Mouse (Mus musculus): ENCODE data around the gene Timm10. TPM values are rescaled to one million over a fixed set of nuclear protein-coding genes. Genes with fewer than 3 reads are reported as not detected.
A peak's percentile ranks its signal among the peaks of the same experiment; 100 is the strongest.

Timm10 gene
- polyA plus RNA-seq, 1 experiment from 2014 or later = 54.2 TPM

- no peak overlapping the region for H3K4me3 ChIP-seq (replicated peaks)
- ATAC-seq (replicated peaks; ENCODE audit: low FRiP score) = no peak
- no peak overlapping the region for H3K9ac ChIP-seq
- no peak overlapping the region for H3K4me2 ChIP-seq
- H3K9me3 ChIP-seq (replicated peaks) = no peaks in the 10 kb centered on the region
- peaks cover 16% of the 10 kb centered on the region; the same call in 1 of the 2 replicates for H3K36me3 ChIP-seq
- H3K4me1 ChIP-seq = peaks cover 29% of the 10 kb centered on the region
- H3K27ac ChIP-seq = no peak overlapping the region
- 86% methylated on average over 6 of the region's 6 CpGs for WGBS
- peaks cover 8% of the 10 kb centered on the region for H3K27me3 ChIP-seq
Measured at GRCm38 (mm10) chr2:84843654-84844053, 16.9 kb downstream of the Timm10 start.

DNA sequence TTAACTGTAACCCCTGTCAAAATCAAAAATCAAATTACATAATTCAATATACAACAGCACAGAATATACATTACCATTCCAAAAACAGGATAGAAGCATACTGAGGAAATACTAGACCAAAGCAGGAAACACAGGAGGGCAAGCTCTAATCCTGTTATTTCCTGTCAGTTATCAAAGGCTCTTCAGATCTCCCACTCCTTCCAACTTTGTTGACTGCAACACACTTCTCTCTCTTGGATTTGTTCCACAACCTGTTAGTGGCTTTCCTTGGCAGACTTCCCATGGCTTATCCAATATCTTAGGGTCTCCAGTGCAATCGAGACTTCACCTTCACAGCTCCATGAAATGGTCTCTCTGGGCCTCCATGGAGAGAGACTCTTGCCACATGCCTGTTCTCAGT, 18.4 kb downstream of the Timm10 start:
- Histone ChIP-seq H3K4me3 (replicated peaks) (no peak overlapping the region), H3K4me1 (peaks cover 20% of the 10 kb centered on the region), H3K9me3 (replicated peaks) (no peaks in the 10 kb centered on the region), H3K36me3 (peaks cover 31% of the 10 kb centered on the region), H3K9ac (no peak overlapping the region), H3K4me2 (no peak overlapping the region), H3K27me3 (no peaks in the 10 kb centered on the region), H3K27ac (no peak overlapping the region)
- 61% methylated on average over 1 of the region's 1 CpGs for WGBS
- no peak for ATAC-seq (replicated peaks; ENCODE audit: low FRiP score)

GRCm38 (mm10) chr2:84850407-84851129, 23.8 kb downstream of the Timm10 start:
- 42% methylated on average over 7 of the region's 7 CpGs for WGBS
- Histone ChIP-seq H3K27me3 (no peaks in the 10 kb centered on the region), H3K4me2 (peak overlapping the region; percentile 46), H3K27ac (0 out of 2 replicates have a peak overlapping the region, but pooled peaks have one; percentile 37), H3K9ac (no peak overlapping the region), H3K36me3 (peaks cover 74% of the 10 kb centered on the region), H3K4me1 (peaks cover 10% of the 10 kb centered on the region), H3K9me3 (replicated peaks) (no peaks in the 10 kb centered on the region), H3K4me3 (replicated peaks) (0 out of 2 replicates have a peak overlapping the region, but pooled peaks have one; percentile 6)
- ATAC-seq (replicated peaks; ENCODE audit: low FRiP score) = peak; percentile 34; the same call in 1 of the 2 replicates

DNA sequence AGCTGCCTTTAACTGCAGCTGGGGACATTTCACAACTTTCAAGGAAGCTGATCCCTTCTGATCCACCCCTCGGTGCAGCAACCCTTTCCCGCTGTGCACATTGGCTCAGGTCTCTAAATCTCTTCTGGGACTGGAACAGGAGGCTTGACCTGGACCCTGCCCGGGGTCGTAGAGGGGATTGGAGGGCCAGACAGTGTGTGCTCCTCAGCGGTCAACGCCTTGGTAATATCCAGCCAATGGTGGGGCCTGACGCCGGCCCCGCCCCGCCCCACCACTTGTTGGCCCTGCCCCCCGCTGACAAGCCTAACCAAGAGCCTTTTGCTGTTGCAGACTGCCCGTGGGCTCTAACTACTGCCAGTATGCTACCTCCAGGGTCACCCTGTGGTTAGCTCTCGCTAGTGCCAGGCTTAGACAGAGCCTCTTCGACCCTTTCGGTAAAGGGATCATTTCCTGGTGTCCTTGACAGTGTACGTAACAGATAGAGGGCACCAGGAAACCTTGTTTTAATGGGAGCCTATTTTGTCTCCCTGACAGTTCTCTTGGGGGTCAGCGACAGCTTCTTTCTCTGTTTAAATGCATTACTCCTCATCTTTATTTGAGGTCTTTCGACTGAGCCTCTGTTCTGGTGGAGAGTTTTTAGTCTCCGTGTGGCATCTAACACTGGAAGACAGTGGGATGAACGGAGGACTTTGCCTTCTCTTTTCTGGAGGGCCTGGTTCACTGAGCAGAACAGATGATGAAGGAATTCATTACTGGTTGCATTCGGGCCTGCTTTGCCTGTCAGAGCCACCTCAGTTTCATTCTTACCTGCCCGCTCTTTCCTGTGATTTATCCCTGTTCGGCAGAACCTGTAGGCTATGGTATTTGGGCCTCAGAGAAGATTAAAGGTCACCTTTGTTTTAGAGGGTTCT, 24.6 kb downstream of the Timm10 start:
- WGBS = 41% methylated on average over 23 of the region's 23 CpGs
- Histone ChIP-seq H3K27me3 (no peaks in the 10 kb centered on the region), H3K4me1 (peaks cover 10% of the 10 kb centered on the region), H3K4me2 (peak overlapping the region; percentile 46), H3K9me3 (replicated peaks) (no peaks in the 10 kb centered on the region), H3K4me3 (replicated peaks) (0 out of 2 replicates have a peak overlapping the region, but pooled peaks have one; percentile 6), H3K36me3 (peaks cover 75% of the 10 kb centered on the region), H3K27ac (0 out of 2 replicates have a peak overlapping the region, but pooled peaks have one; percentile 37), H3K9ac (no peak overlapping the region)
- peak; percentile 80 for ATAC-seq (replicated peaks; ENCODE audit: low FRiP score)

GRCm38 (mm10) chr2:84855732-84856131, 28.9 kb downstream of the Timm10 start:
- Histone ChIP-seq H3K27me3 (no peaks in the 10 kb centered on the region), H3K4me1 (peaks cover 7% of the 10 kb centered on the region), H3K36me3 (peaks cover 84% of the 10 kb centered on the region), H3K4me3 (replicated peaks) (no peak overlapping the region), H3K9me3 (replicated peaks) (no peaks in the 10 kb centered on the region), H3K9ac (no peak overlapping the region), H3K4me2 (no peak overlapping the region), H3K27ac (no peak overlapping the region)
- peak; percentile 63; the same call in 1 of the 2 replicates for ATAC-seq (replicated peaks; ENCODE audit: low FRiP score)
- WGBS = 79% methylated on average over 1 of the region's 2 CpGs

DNA sequence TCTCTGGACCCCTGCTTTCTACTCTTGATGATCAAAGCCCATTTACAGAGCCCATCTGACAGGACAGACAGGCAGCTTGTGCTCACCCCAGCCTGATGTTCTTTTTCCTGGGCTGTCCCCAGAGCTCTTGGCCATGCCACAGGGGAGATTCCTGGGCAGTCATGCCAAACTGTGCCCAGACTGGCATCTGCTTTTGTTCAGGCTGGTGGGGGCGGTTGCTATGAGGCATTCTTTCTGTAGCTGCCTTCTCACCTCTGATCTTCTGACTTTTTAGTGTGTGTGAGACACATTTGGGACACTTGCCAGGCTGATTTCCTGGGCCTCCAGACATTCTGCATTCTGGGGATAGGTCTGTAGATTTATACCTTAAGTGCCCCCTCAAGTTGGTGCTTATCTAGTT, 31.8 kb downstream of the Timm10 start:
- H3K4me1 ChIP-seq = no peaks in the 10 kb centered on the region
- no peak overlapping the region for H3K9ac ChIP-seq
- H3K4me2 ChIP-seq = no peak overlapping the region
- no peaks in the 10 kb centered on the region for H3K27me3 ChIP-seq
- ATAC-seq (replicated peaks; ENCODE audit: low FRiP score) = no peak
- H3K36me3 ChIP-seq = peaks cover 89% of the 10 kb centered on the region
- no peak overlapping the region for H3K27ac ChIP-seq
- H3K4me3 ChIP-seq (replicated peaks) = no peak overlapping the region
- 96% methylated on average over 1 of the region's 1 CpGs for WGBS
- H3K9me3 ChIP-seq (replicated peaks) = no peaks in the 10 kb centered on the region

DNA sequence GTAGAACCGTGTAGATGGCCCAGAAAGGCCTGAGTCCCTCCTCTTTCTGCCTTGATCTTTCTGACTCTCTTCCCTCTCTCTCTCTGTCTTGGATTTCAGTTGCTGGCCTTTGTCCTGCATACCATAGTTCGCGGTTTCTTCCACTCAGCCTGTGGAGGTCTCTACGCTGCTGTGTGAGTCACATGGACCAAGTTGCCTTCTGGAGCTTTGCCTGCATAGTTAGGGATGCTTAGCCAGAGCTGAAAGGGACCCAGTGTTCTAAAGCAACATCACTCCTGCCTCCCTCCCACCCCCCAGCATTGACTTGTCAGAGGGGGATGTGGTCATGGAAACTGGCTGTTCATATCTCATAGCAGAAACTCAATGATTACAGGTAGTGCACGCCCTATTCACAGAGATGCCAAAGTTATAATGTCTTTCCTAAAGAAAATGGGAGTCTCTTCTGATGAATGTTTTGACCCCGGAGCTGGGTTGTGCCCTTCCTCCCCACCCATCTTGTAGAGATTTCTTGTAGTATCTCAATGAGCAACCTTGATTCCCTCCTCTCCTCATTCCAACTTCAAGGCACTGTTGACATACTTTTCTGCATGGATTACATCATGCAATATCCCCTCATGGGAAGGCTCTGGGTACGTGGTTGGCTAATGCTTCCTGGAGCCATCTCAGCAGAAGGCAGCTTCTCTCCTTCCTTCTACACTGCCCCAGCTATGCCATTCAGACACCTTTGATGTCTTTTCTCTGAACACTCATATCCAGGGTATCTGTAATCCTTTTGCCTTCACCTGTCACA, 33.4 kb downstream of the Timm10 start:
- no peak overlapping the region for H3K4me2 ChIP-seq
- H3K27me3 ChIP-seq = peaks cover 4% of the 10 kb centered on the region; the same call in 1 of the 2 replicates
- no peak overlapping the region for H3K4me3 ChIP-seq (replicated peaks)
- peaks cover 72% of the 10 kb centered on the region for H3K36me3 ChIP-seq
- no peak overlapping the region for H3K27ac ChIP-seq
- WGBS = 91% methylated on average over 7 of the region's 7 CpGs
- no peak for ATAC-seq (replicated peaks; ENCODE audit: low FRiP score)
- H3K4me1 ChIP-seq = no peaks in the 10 kb centered on the region
- no peak overlapping the region for H3K9ac ChIP-seq
- H3K9me3 ChIP-seq (replicated peaks) = no peaks in the 10 kb centered on the region

DNA sequence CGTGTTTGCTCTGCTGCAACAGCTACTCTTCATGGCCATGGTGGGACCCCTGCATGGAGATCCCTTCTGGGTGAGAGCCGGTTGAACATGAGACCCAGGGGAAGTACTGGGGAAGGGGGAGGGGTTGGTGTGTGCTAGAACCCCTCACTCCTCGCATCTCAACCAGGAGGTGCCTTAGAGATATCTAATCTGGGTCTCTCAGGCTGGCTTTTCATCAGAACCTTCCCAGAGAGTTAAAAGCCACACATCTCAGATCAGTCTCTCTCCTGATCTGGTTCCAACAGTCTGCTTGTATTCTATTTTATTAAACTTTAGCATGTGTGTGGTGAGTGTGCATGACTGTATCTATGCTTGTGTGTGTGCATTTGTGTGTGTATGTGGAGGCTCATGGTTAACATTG, 34.6 kb downstream of the Timm10 start:
- Histone ChIP-seq H3K9me3 (replicated peaks) (no peaks in the 10 kb centered on the region), H3K36me3 (peaks cover 64% of the 10 kb centered on the region), H3K4me3 (replicated peaks) (no peak overlapping the region), H3K9ac (no peak overlapping the region), H3K4me2 (no peak overlapping the region), H3K27ac (no peak overlapping the region), H3K4me1 (peaks cover 10% of the 10 kb centered on the region), H3K27me3 (peaks cover 16% of the 10 kb centered on the region)
- 94% methylated on average over 3 of the region's 3 CpGs for WGBS
- no peak for ATAC-seq (replicated peaks; ENCODE audit: low FRiP score)

DNA sequence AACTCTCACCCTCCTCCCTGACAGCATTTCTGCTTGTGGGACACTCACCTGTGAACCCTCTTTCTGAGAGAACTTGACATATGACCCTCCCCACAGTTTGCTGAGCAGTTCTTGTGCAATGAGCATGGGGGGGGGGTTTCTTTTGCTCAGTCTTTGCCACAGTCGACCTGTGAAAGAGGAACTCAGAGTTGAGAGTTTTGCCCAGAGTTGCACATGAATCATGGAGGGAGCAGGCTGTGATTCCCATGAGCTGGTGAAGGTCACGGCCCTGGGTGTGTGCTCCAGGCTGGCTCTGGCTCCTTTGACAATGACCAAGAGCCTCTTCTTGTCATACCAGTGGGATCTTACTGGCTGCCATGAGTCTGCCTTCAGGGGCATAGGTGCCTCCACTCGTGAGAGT, 35.4 kb downstream of the Timm10 start:
- Histone ChIP-seq H3K36me3 (peaks cover 56% of the 10 kb centered on the region), H3K9ac (no peak overlapping the region), H3K27ac (no peak overlapping the region), H3K4me1 (peaks cover 13% of the 10 kb centered on the region), H3K27me3 (peaks cover 24% of the 10 kb centered on the region), H3K4me3 (replicated peaks) (no peak overlapping the region), H3K4me2 (no peak overlapping the region), H3K9me3 (replicated peaks) (no peaks in the 10 kb centered on the region)
- ATAC-seq (replicated peaks; ENCODE audit: low FRiP score) = no peak
- WGBS = 71% methylated on average over 3 of the region's 3 CpGs

DNA sequence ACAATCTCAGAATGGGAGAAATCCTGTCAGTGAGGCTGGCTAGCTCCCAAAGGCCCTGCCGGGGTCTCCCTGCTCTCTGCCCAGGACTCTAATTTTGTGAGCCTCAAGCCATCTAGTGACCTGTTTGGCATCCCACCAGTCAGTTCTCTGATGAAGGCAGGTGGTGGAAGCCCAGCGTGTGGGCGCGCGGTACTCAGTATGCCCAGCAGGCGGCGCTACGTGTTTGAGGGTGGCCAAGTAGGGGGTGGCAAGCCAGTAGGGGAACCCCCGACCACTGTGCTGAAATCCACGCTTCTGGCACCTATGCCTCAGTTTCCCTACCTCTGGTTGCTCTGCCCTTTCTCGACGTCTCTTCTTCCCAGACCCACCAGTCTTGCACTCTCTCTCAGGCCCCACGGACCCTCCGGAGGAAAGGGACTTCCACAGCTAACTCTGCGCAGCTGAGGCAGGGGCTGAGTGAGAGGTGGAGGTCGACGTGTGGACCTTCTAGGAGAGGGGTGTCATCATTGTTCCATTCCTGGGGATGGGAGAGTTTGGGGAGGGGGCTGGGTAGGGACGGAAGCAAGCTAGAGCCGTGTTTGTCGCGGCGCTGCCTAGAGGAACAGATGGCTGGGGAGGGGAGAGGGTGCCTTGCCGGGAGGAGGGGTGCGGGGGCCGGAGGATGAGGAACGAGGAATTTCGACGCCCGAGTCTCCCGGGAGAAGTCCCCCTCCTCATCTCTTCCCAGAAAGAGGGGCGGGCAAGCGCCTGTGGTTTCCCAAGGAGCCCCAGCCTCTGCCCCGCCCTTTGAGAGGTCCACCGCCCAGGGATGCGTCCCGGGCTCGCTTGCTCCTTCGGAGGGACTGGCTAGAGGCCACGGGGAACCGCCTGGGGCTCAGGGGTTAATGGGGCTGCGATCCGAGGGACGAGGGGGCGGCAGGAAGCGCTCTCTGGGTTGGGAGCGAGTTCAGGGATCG, 39.1 kb downstream of the Timm10 start:
- H3K27me3 ChIP-seq = peaks cover 60% of the 10 kb centered on the region

GRCm38 (mm10) chr2:84868521-84868943, 41.7 kb downstream of the Timm10 start:
- Histone ChIP-seq H3K9ac (no peak overlapping the region), H3K27ac (no peak overlapping the region), H3K27me3 (peaks cover 87% of the 10 kb centered on the region), H3K36me3 (no peaks in the 10 kb centered on the region), H3K4me3 (replicated peaks) (no peak overlapping the region), H3K4me2 (no peak overlapping the region), H3K4me1 (peaks cover 24% of the 10 kb centered on the region), H3K9me3 (replicated peaks) (no peaks in the 10 kb centered on the region)
- WGBS = 9% methylated on average over 5 of the region's 5 CpGs
- no peak for ATAC-seq (replicated peaks; ENCODE audit: low FRiP score)

More for the DNA sequence above, 39.1 kb downstream of the Timm10 start:
- Histone ChIP-seq H3K9me3 (replicated peaks) (no peaks in the 10 kb centered on the region), H3K4me3 (replicated peaks) (peak overlapping the region; percentile 41), H3K36me3 (peaks cover 23% of the 10 kb centered on the region), H3K4me2 (peak overlapping the region; percentile 80), H3K9ac (peak overlapping the region; percentile 38), H3K4me1 (peaks cover 13% of the 10 kb centered on the region), H3K27ac (no peak overlapping the region)
- ATAC-seq (replicated peaks; ENCODE audit: low FRiP score) = peak; percentile 59
- WGBS = under 1% methylated on average over 47 of the region's 47 CpGs
